Mouse (Mus musculus) v-Abl transformed pro-B cells (cell line): ENCODE measurements around the gene S1pr3.

Experiments used
- in situ Hi-C, 2 experiments: fragments of 400-800 bp; cut with MboI; formaldehyde crosslinking; loops; one replicate each; pipeline ENCODE4 v1.15.1; 2025; ENCODE audit not compliant: unreplicated experiment in 2 of 2

S1pr3 gene

DNA sequence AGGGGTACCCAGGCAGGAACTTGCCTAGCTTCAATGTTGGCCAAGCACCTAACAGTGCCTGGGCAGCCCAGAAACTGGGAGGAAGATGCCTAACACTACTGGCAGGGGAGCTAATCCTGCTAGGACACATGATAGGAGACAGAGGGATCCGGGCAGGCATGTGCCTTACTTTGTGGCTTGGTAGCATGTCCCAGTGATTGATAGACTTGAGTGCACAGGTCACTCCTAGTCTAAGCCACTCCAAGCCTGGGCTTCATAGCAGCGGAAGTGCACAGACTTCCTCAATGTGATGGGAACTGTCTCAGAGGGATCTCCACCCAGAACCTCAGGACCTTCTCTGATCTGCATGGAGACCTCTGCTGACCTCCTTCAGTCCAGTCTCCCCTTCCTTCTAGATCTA, 26.7 kb downstream of the S1pr3 start:
- in situ Hi-C loops: loop anchor here in 1 of 2 experiments (25.0 kb wide), 1 partner anchor 1998 kb away; no protein-coding TSS in a partner anchor

DNA sequence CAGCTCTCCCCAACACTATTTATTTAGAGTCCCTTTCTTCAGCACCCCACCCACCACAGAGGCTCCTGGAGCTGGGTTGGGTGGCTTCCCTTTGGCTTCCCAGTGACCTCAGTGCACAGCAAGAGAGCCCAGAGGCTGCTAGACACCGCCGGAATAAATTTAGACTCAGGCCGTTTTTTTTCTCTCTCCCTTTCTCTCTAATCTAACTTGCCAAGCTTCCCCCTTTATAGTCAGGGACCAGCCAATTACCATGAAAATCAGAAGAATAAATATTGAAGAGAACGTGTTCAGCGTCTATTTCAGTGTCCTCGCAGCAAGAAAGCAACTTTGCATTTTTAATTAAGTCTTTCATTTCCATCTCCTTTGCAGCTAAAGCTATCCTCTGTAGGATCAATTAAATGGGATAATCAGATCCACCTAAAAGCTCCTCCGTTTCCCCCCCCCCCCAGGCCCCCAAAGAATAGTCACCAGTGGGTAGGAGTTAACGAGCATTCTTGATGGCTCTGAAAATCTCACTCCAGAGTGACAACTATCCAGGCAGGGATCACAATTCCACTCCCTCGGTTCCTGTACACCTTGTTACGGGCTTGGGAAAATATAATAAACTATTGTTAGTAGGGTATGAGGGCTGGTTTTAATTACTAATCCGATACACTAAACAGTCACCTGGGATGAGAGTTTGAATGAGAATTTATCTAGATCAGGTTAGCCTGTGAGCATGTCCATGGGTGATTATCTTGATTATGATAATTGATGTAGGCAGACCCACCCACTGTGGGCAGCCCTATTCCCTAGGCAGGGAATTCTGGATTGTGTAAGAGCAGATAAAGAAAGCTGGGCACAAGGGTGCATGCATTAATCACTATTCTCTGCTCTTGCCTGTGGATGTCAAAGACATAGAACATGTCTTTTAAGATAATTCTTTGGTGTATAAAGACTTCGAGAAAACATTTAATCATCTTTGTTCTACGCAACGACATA, 29.0 kb downstream of the S1pr3 start:
- in situ Hi-C loops: loop anchor here in 1 of 2 experiments (25.0 kb wide), 1 partner anchor 2000 kb away; no protein-coding TSS in a partner anchor

DNA sequence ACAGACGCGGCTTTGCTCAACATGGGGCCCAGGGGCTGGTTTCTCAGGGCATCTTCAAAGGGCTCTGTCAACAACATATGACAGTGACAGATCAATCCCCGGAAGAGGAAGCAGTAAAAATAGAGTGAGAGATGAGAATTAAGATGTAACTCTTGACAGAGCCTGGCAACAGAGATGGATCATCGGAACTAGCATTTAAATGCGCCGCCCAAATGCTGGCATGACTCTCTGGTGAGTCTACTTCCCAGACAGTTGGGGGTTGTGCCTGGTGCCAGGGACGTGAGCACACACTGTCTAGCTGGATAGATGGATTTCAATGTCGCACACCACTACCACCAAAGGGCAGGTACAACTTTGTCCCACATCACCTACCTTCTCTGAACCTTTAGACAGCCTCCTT, 34.5 kb downstream of the S1pr3 start:
- in situ Hi-C loops: loop anchor here in 1 of 2 experiments (10.0 to 25.0 kb wide), 2 partner anchors 182 to 2006 kb away; no protein-coding TSS in a partner anchor

DNA sequence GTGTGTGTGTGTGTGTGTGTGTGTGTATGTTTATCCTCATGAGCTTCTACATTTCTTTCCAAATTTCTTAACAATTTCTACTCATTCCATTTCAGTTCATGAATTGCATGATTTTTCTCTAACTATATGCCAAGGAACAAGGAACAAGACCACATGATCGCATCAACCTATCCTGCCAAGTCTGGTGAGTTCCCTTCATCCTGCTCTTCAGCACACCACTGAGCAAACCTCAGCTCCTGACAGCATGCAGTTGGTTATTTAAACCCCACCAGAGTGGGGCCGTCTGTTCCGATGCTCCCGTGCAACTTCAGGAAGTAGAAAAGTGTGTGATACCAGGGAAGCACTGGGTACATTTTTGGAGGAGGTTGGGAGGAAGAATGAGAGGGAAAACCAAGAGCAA, 38.1 kb downstream of the S1pr3 start:
- in situ Hi-C loops: loop anchor here in 1 of 2 experiments (10.0 to 25.0 kb wide), 2 partner anchors 178 to 2009 kb away; no protein-coding TSS in a partner anchor

DNA sequence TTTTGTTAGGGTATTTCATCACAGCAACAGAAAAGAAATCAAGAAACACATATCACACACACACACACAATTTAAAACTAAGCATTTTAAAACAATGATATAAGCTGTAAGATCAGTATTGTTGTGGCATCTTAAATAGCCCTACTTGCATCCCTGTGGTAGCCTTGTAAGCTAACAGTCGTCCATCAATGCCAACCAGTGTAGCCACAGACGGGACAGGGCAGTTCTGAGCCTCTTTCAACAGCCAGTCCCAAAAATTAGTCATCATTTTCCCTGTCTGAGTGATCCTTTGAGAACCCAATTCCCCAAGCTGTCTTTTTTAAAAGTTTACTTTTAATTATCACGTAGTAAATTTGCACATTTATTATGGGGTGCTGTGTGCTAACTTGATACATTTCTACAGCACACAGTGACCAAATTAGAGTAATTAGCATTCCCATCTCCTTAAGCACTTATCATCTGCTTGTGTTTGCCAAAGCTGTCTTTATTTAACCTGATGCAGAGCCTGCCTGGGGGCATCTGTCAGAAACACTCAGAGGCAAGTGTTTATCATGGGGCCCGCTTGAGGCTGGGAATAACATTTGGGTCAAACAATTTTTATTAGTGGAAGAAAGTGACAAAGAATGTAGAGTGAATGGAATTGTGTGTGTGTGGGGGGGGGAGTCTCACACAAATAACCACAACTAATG, 47.9 kb downstream of the S1pr3 start:
- in situ Hi-C loops: no loop called here

DNA sequence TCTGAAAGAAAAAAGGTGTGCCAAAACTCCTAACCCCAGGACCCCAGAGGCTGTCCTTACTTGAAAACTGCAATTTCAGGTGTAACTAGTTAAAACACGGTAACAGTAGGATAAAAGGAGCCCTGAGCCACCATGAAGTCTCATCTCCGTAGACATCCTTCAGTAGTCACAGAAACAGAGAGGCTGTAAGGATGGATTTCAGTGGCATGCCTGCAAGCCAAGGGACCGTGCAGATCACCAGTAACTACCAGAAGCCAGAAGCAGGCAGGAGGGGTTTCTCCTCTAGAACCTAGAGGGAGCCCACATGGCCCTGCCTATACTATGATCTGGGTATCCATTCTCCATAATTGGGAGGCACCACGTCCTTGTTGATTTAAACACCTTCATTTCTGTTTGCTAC, 55.9 kb downstream of the S1pr3 start:
- in situ Hi-C loops: no loop called here

DNA sequence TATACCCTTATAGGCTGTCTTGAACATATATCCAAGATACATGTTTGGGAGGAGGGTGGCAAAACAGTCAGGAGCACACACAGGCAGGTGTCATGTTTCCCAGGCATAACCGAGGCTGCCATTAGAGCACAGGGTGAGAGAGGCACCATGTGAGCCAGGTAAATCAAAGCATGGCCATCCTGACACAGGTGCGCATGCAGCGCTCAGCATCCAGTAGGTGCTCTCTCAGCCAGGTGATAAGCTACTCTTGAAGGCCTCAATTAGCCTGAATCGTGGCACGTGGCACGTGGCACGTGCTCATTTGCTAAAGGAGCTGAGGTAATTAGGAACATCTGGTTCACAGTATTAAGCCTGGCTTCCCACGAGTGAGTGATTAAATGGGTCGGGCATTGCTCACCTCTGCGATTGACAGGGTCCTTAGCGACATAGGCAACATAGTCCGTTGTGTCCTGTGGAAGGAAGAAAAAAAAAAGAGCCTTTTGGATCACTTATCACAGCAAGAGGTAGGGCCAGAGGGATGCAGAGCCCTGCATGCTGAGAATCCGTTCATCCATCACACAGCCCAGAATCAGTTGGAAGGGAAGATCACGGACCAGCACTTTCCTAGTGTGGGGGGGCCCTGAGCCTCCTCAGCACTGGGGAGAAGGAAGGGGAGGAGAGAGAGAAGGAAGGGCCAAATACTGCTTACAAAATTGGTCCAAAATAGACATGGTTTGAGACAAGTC, 57.8 kb downstream of the S1pr3 start:
- in situ Hi-C loops: no loop called here

DNA sequence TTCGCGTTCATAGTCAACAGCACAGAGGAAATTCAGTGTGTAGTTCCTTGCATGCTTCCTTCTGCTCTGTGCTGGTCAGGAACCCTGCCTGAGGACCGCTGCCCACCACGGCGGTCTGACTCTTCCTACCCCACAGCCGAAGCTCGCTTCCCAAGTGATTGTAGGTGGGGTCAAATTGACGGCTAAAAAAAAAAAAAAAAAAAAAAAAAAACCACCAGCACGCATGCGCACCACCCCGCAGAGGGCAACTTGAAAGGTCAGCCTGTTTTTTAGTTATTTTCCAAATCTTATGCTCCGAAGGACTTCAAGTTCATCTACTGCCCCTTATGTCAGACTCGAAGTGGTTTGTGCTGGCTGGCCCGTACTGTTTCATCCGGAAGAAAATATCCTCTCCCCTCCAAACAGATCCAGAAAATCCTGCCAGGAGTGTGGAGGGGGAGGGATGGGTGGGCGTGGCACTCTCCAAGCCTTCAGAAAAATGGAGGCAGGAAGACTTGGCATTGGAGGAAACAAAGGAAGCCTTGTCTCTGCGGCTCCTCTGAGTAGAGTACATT, 60.3 kb downstream of the S1pr3 start:
- in situ Hi-C loops: no loop called here
